Mouse (Mus musculus): ENCODE results near the gene 9330182L06Rik. TPM values are rescaled to one million over a fixed set of nuclear protein-coding genes. Genes with fewer than 3 reads are reported as not detected.

Gene 9330182L06Rik
- polyA plus RNA-seq, 1 experiment from 2014 or later = 2.1 TPM

DNA sequence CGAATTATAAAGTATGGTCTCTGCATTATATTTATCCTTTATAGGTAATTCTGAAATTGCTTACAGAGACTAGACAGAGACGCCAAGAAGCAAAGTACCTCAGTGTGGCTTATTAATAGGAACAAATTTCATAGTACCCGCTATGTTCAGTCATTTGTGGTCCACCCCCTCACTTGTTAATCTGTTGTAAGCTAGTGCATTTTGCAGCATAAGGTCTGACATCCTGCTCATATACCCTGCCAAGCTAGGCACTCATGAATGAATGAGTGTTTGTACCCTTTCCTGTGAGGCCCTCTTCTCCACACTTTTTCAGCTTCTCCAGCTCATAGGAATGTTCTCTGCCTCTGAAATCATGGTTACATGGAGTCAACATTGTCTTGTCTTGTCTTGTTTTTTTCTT, 105.2 kb downstream of the 9330182L06Rik start:
- WGBS = 88% methylated on average over 3 of the region's 3 CpGs
- Histone ChIP-seq H3K4me1 (no peaks in the 10 kb centered on the region), H3K9me3 (replicated peaks) (no peaks in the 10 kb centered on the region), H3K4me2 (no peak overlapping the region), H3K9ac (no peak overlapping the region), H3K4me3 (replicated peaks) (no peak overlapping the region), H3K27me3 (no peaks in the 10 kb centered on the region), H3K27ac (no peak overlapping the region), H3K36me3 (no peaks in the 10 kb centered on the region)
- no peak for ATAC-seq (replicated peaks; ENCODE audit: low FRiP score)

DNA sequence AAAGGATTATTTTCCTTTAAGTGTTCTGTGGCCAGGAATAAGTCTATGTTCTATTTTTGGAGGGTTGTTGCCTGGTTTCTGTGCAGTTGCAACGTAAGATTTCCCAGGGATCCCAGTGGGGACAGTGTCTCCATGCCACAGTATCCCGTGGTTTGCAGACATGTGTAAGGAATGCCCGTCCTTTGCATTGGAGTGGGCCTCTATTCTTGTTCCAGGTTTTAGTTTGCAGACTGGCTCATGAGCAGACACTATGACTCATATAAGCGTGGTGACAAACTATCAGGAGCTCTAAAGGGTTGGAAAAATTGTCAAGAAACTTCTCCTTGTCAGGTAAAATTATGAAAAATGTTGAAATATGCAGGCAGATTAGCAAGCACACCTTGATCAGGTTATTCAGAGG, 107.4 kb downstream of the 9330182L06Rik start:
- whole genome bisulfite sequencing = 91% methylated on average over 4 of the region's 4 CpGs

DNA sequence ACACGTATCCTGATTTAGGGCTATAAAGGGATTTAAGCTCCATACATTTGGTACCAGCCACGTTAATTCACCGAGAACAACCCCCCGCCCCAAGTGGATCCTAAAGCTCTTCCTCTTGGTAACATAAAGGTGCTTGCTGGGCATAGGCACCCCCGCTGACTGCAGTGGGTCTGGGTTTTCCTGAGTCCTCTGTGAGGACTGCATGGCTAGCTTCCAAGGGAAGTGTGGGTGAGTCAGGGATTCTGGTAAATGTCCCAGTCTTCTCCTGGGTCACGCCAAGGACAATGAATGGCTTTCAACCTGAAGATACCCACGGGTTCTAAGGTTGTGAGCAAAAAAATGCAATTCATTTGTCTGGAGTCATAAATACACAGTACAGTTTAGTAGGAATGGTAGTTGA, 124.0 kb downstream of the 9330182L06Rik start:
- no peak overlapping the region for H3K4me3 ChIP-seq (replicated peaks)
- no peak overlapping the region for H3K9ac ChIP-seq
- H3K27ac ChIP-seq = no peak overlapping the region
- no peak overlapping the region for H3K4me2 ChIP-seq
- WGBS = 76% methylated on average over 7 of the region's 7 CpGs
- no peaks in the 10 kb centered on the region for H3K9me3 ChIP-seq (replicated peaks)
- H3K27me3 ChIP-seq = no peaks in the 10 kb centered on the region
- ATAC-seq (replicated peaks; ENCODE audit: low FRiP score) = no peak
- H3K4me1 ChIP-seq = no peaks in the 10 kb centered on the region
- H3K36me3 ChIP-seq = no peaks in the 10 kb centered on the region

More for the DNA sequence above, 107.4 kb downstream of the 9330182L06Rik start:
- Histone ChIP-seq H3K4me1 (no peaks in the 10 kb centered on the region), H3K4me2 (no peak overlapping the region), H3K36me3 (no peaks in the 10 kb centered on the region), H3K9ac (no peak overlapping the region), H3K9me3 (replicated peaks) (no peaks in the 10 kb centered on the region), H3K27me3 (no peaks in the 10 kb centered on the region), H3K4me3 (replicated peaks) (no peak overlapping the region), H3K27ac (no peak overlapping the region)
- ATAC-seq (replicated peaks; ENCODE audit: low FRiP score) = no peak

- Histone ChIP-seq H3K36me3 (no peaks in the 10 kb centered on the region), H3K27me3 (no peaks in the 10 kb centered on the region), H3K9ac (no peak overlapping the region), H3K4me2 (no peak overlapping the region), H3K27ac (no peak overlapping the region), H3K4me3 (replicated peaks) (no peak overlapping the region), H3K9me3 (replicated peaks) (no peaks in the 10 kb centered on the region), H3K4me1 (no peaks in the 10 kb centered on the region)
- ATAC-seq (replicated peaks; ENCODE audit: low FRiP score) = no peak
- WGBS = 74% methylated on average over 1 of the region's 1 CpGs
These were observed 126.0 kb downstream of the 9330182L06Rik start for GRCm38 (mm10) chr5:9391858-9392393.

GRCm38 (mm10) chr5:9417098-9417497, 151.2 kb downstream of the 9330182L06Rik start:
- H3K36me3 ChIP-seq = no peaks in the 10 kb centered on the region
- 87% methylated on average over 7 of the region's 7 CpGs for WGBS
- no peak overlapping the region for H3K4me3 ChIP-seq (replicated peaks)
- H3K27ac ChIP-seq = no peak overlapping the region
- no peaks in the 10 kb centered on the region for H3K9me3 ChIP-seq (replicated peaks)
- no peaks in the 10 kb centered on the region for H3K4me1 ChIP-seq
- H3K9ac ChIP-seq = no peak overlapping the region
- no peak for ATAC-seq (replicated peaks; ENCODE audit: low FRiP score)
- H3K4me2 ChIP-seq = no peak overlapping the region
- H3K27me3 ChIP-seq = no peaks in the 10 kb centered on the region

GRCm38 (mm10) chr5:9417802-9418201, 151.9 kb downstream of the 9330182L06Rik start:
- Histone ChIP-seq H3K9me3 (replicated peaks) (no peaks in the 10 kb centered on the region), H3K4me3 (replicated peaks) (no peak overlapping the region), H3K27me3 (no peaks in the 10 kb centered on the region), H3K27ac (no peak overlapping the region), H3K36me3 (no peaks in the 10 kb centered on the region), H3K9ac (no peak overlapping the region), H3K4me2 (no peak overlapping the region), H3K4me1 (no peaks in the 10 kb centered on the region)
- no peak for ATAC-seq (replicated peaks; ENCODE audit: low FRiP score)
- WGBS = 92% methylated on average over 9 of the region's 9 CpGs

DNA sequence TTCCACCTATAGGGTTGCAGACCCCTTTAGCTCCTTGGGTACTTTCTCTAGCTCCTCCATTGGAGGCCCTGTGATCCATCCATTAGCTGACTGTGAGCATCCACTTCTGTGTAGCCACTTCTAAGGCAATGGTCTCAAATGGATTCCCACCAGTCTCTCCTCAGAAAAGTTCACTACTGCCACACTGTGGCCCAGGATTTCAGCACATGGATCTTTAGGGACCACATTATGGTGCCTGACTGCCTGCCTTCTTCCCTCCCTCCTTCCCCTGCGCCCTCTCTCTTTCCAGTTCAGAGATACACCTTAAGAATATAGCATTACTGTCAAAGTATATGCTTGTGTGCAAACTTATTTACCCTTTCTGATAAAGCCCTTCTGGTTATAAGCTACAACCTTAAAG, 154.0 kb downstream of the 9330182L06Rik start:
- ATAC-seq (replicated peaks; ENCODE audit: low FRiP score) = 0 out of 2 replicates have a peak, but pooled peaks have one; percentile 43
- H3K36me3 ChIP-seq = no peaks in the 10 kb centered on the region
- H3K9ac ChIP-seq = no peak overlapping the region
- no peaks in the 10 kb centered on the region for H3K9me3 ChIP-seq (replicated peaks)
- no peak overlapping the region for H3K4me2 ChIP-seq
- H3K4me1 ChIP-seq = no peaks in the 10 kb centered on the region
- WGBS = 50% methylated on average over 1 of the region's 1 CpGs
- no peak overlapping the region for H3K4me3 ChIP-seq (replicated peaks)
- H3K27ac ChIP-seq = no peak overlapping the region
- H3K27me3 ChIP-seq = no peaks in the 10 kb centered on the region

DNA sequence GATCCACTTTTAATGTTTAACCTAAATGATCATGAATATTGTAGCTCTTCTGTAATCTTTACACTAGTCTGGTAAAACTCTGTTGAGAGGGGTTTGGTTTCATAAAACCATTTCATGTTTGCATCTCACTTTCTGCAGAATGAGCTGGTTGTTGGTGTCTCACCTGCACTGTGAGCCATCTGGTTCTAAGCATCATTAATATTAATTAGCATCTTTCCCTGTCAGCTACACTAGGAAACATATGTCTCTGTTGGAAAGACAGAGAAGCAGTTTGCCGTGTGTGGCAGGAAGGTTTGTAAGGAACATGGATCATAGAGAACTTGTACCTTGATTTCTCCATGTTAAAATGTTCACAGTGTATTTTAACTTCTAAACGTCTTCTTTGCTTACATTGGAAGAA, 158.5 kb downstream of the 9330182L06Rik start:
- Histone ChIP-seq H3K36me3 (no peaks in the 10 kb centered on the region), H3K9me3 (replicated peaks) (no peaks in the 10 kb centered on the region), H3K27me3 (no peaks in the 10 kb centered on the region), H3K4me1 (no peaks in the 10 kb centered on the region), H3K9ac (no peak overlapping the region), H3K4me2 (no peak overlapping the region), H3K4me3 (replicated peaks) (no peak overlapping the region), H3K27ac (no peak overlapping the region)
- ATAC-seq (replicated peaks; ENCODE audit: low FRiP score) = no peak
- WGBS = 58% methylated on average over 2 of the region's 2 CpGs

GRCm38 (mm10) chr5:9427165-9427564, 161.2 kb downstream of the 9330182L06Rik start:
- no peaks in the 10 kb centered on the region for H3K4me1 ChIP-seq
- no peak overlapping the region for H3K9ac ChIP-seq
- H3K4me3 ChIP-seq (replicated peaks) = no peak overlapping the region
- ATAC-seq (replicated peaks; ENCODE audit: low FRiP score) = no peak
- WGBS = 69% methylated on average over 2 of the region's 2 CpGs
- no peaks in the 10 kb centered on the region for H3K9me3 ChIP-seq (replicated peaks)
- H3K36me3 ChIP-seq = no peaks in the 10 kb centered on the region
- H3K27ac ChIP-seq = no peak overlapping the region
- no peaks in the 10 kb centered on the region for H3K27me3 ChIP-seq
- H3K4me2 ChIP-seq = no peak overlapping the region

DNA sequence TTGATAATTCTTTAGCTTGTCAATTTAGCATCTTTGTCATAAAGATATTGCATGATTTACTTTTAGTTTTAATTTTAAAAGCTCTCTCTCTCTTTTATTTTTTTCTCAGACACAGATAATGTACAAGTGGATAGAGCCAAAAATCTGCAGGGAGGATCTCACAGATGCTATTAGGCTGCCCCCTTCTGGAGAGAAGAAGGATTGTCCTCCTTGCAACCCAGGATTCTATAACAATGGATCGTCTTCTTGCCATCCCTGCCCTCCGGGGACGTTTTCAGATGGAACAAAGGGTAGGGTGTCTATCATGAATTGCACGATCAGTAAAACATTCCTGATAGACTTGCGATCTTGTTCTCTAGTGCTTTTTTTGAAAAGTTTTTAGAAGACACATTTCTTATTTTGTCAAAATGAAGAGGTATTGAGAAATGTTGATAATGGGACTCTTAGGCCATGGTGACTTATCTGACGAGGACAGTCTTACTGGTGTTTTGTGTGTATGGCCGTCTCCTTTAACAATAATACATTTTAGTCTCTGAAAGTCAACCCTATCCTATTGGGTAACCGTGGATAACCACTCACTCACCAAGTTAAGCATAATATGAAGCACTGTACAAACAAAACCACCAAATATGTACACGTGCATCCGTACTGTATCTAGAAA, 161.8 kb downstream of the 9330182L06Rik start:
- no peak for ATAC-seq (replicated peaks; ENCODE audit: low FRiP score)
- no peak overlapping the region for H3K27ac ChIP-seq
- no peaks in the 10 kb centered on the region for H3K36me3 ChIP-seq
- H3K4me2 ChIP-seq = no peak overlapping the region
- no peaks in the 10 kb centered on the region for H3K9me3 ChIP-seq (replicated peaks)
- no peak overlapping the region for H3K4me3 ChIP-seq (replicated peaks)
- H3K9ac ChIP-seq = no peak overlapping the region
- 49% methylated on average over 10 of the region's 10 CpGs for WGBS
- no peaks in the 10 kb centered on the region for H3K27me3 ChIP-seq
- no peaks in the 10 kb centered on the region for H3K4me1 ChIP-seq

- 67% methylated on average over 3 of the region's 3 CpGs for WGBS
- Histone ChIP-seq H3K4me3 (replicated peaks) (no peak overlapping the region), H3K4me1 (no peaks in the 10 kb centered on the region), H3K9me3 (replicated peaks) (no peaks in the 10 kb centered on the region), H3K27me3 (no peaks in the 10 kb centered on the region), H3K36me3 (no peaks in the 10 kb centered on the region), H3K27ac (no peak overlapping the region), H3K4me2 (no peak overlapping the region), H3K9ac (no peak overlapping the region)
- no peak for ATAC-seq (replicated peaks; ENCODE audit: low FRiP score)
These were observed 162.8 kb downstream of the 9330182L06Rik start for GRCm38 (mm10) chr5:9428728-9429127.

GRCm38 (mm10) chr5:9446146-9446545, 180.2 kb downstream of the 9330182L06Rik start:
- 4% methylated on average over 1 of the region's 1 CpGs for WGBS
- Histone ChIP-seq H3K9ac (no peak overlapping the region), H3K4me3 (replicated peaks) (no peak overlapping the region), H3K4me1 (no peaks in the 10 kb centered on the region), H3K27me3 (no peaks in the 10 kb centered on the region), H3K4me2 (no peak overlapping the region), H3K27ac (no peak overlapping the region), H3K36me3 (no peaks in the 10 kb centered on the region), H3K9me3 (replicated peaks) (no peaks in the 10 kb centered on the region; the same call in 1 of the 2 replicates)
- no peak for ATAC-seq (replicated peaks; ENCODE audit: low FRiP score)

DNA sequence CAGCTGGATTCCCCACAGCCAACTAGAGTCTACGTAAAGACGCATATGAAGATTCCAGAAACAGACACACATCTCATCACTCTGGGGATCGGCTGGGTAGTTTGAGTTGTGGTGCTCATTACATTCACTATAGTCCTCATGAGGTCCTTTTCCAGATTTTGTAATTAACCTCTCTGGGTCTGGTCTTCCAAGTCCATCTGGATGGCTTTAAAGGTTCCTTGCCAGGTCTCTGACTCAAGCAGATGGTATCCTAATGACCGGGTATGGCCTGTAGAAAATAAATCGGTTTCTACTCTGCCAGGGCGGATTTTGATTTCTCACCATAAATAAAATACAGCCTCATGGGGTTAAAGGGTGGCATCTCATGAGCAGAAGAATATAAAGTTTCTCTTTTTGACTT, 183.0 kb downstream of the 9330182L06Rik start:
- H3K4me2 ChIP-seq = no peak overlapping the region
- H3K27me3 ChIP-seq = no peaks in the 10 kb centered on the region
- no peak overlapping the region for H3K27ac ChIP-seq
- WGBS = 81% methylated on average over 6 of the region's 6 CpGs
- H3K4me1 ChIP-seq = no peaks in the 10 kb centered on the region
- H3K4me3 ChIP-seq (replicated peaks) = no peak overlapping the region
- H3K9me3 ChIP-seq (replicated peaks) = no peaks in the 10 kb centered on the region
- ATAC-seq (replicated peaks; ENCODE audit: low FRiP score) = no peak
- H3K36me3 ChIP-seq = no peaks in the 10 kb centered on the region
- no peak overlapping the region for H3K9ac ChIP-seq
